Mouse (Mus musculus): ENCODE results near the gene Mpzl1.
A peak's percentile ranks its signal among the peaks of the same experiment; 100 is the strongest.
"Not testable (repeated sequence)": the region's sequence is repeated elsewhere in the genome, so short reads cannot be mapped to it uniquely, and the experiment has no call there.

The Mpzl1 gene

GRCm38 (mm10) chr1:165634151-165634884, at the start of gene Mpzl1:
Gene Mpzl1 (minus strand): TSS chr1:165634538.
- peak; percentile 94 for DNase-seq (ENCODE audit: low read depth)

GRCm38 (mm10) chr1:165682056-165682853, 47.9 kb upstream of the Mpzl1 start:
- no peak for DNase-seq (ENCODE audit: low read depth)

- DNase-seq (ENCODE audit: low read depth) = no peak
These were observed 46.9 kb upstream of the Mpzl1 start for GRCm38 (mm10) chr1:165681045-165681794.

- not testable (repeated sequence) for DNase-seq (ENCODE audit: low read depth)
These were observed 45.7 kb upstream of the Mpzl1 start for GRCm38 (mm10) chr1:165680086-165680485.

GRCm38 (mm10) chr1:165679618-165679997, 45.3 kb upstream of the Mpzl1 start:
- DNase-seq (ENCODE audit: low read depth) = no peak

GRCm38 (mm10) chr1:165678861-165679617, 44.7 kb upstream of the Mpzl1 start:
- no peak for DNase-seq (ENCODE audit: low read depth)

GRCm38 (mm10) chr1:165677558-165677957, 43.2 kb upstream of the Mpzl1 start:
- DNase-seq (ENCODE audit: low read depth) = no peak

- DNase-seq (ENCODE audit: low read depth) = no peak
These were observed 42.7 kb upstream of the Mpzl1 start for GRCm38 (mm10) chr1:165676993-165677392.

GRCm38 (mm10) chr1:165675167-165675566, 40.8 kb upstream of the Mpzl1 start:
- no peak for DNase-seq (ENCODE audit: low read depth)

GRCm38 (mm10) chr1:165672355-165672754, 38.0 kb upstream of the Mpzl1 start:
- DNase-seq (ENCODE audit: low read depth) = no peak

- no peak for DNase-seq (ENCODE audit: low read depth)
These were observed 35.7 kb upstream of the Mpzl1 start for GRCm38 (mm10) chr1:165670056-165670455.

GRCm38 (mm10) chr1:165668904-165669303, 34.6 kb upstream of the Mpzl1 start:
- peak; percentile 40 for DNase-seq (ENCODE audit: low read depth)

- no peak for DNase-seq (ENCODE audit: low read depth)
These were observed 33.0 kb upstream of the Mpzl1 start for GRCm38 (mm10) chr1:165667380-165667779.

- no peak for DNase-seq (ENCODE audit: low read depth)
These were observed 32.6 kb upstream of the Mpzl1 start for GRCm38 (mm10) chr1:165666944-165667343.

GRCm38 (mm10) chr1:165665758-165666157, 31.4 kb upstream of the Mpzl1 start:
- DNase-seq (ENCODE audit: low read depth) = no peak

- no peak for DNase-seq (ENCODE audit: low read depth)
These were observed 28.9 kb upstream of the Mpzl1 start for GRCm38 (mm10) chr1:165663277-165663676.

GRCm38 (mm10) chr1:165662426-165663192, 28.3 kb upstream of the Mpzl1 start:
- DNase-seq (ENCODE audit: low read depth) = no peak

GRCm38 (mm10) chr1:165661725-165662124, 27.4 kb upstream of the Mpzl1 start:
- no peak for DNase-seq (ENCODE audit: low read depth)

- DNase-seq (ENCODE audit: low read depth) = no peak
These were observed 26.9 kb upstream of the Mpzl1 start for GRCm38 (mm10) chr1:165661191-165661590.

- DNase-seq (ENCODE audit: low read depth) = no peak
These were observed 26.4 kb upstream of the Mpzl1 start for GRCm38 (mm10) chr1:165660774-165661173.

GRCm38 (mm10) chr1:165658602-165659001, 24.3 kb upstream of the Mpzl1 start:
- peak; percentile 37 for DNase-seq (ENCODE audit: low read depth)

Data from fibroblast of lung, adult 2 months (primary cell).